Mouse (Mus musculus) gastrocnemius, postnatal 36 days (tissue): ENCODE results near the gene Adamtsl3. TPM values are rescaled to one million over a fixed set of nuclear protein-coding genes. Genes with fewer than 3 reads are reported as not detected.

ENCODE experiments used
- DNase-seq, 2 experiments: peaks; one replicate each; pipeline ENCODE4 v3.0.0; 2022
- intact Hi-C: fragments of 180-260 bp; cut with DNase I; formaldehyde crosslinking; loops from one replicate; pipeline ENCODE4 v1.15.1; 2025
- total RNA-seq, 2 experiments: library from RNA; stranded (reverse); gene quantifications; 2 replicates each; pipeline ENCODE4 v1.2.3; 2021

Gene Adamtsl3
- total RNA-seq, 2 experiments from 2014 or later = 2.3 to 4.5 TPM

- intact Hi-C loops = no loop called here
- DNase-seq = no peak
Observed at GRCm38 (mm10) chr7:82590931-82591330, 255.4 kb downstream of the Adamtsl3 start.

- intact Hi-C loops = no loop called here
- no peak for DNase-seq
Observed at GRCm38 (mm10) chr7:82602008-82602407, 266.5 kb downstream of the Adamtsl3 start.

GRCm38 (mm10) chr7:82605425-82605824 lies 269.9 kb downstream of the Adamtsl3 start:
- no peak for DNase-seq
- intact Hi-C loops = no loop called here

- intact Hi-C loops = no loop called here
- no peak for DNase-seq
Observed at GRCm38 (mm10) chr7:82609629-82610028, 274.1 kb downstream of the Adamtsl3 start.

GRCm38 (mm10) chr7:82625342-82625741 lies 289.8 kb downstream of the Adamtsl3 start:
- intact Hi-C loops = no loop called here
- DNase-seq = peak in 1 of 2 experiments; percentile 8

- intact Hi-C loops = no loop called here
- no peak for DNase-seq
Observed at GRCm38 (mm10) chr7:82647183-82647582, 311.7 kb downstream of the Adamtsl3 start.

GRCm38 (mm10) chr7:82647909-82648308 lies 312.4 kb downstream of the Adamtsl3 start:
- no peak for DNase-seq
- intact Hi-C loops = no loop called here

- DNase-seq = peak; percentile 89 to 90
- intact Hi-C loops = no loop called here
Observed at GRCm38 (mm10) chr7:82648353-82649080, 313.0 kb downstream of the Adamtsl3 start, which contains the start of the genes Saxo2 and Efl1. Gene Saxo2, minus strand, starts transcription at chr7:82648528. Gene Efl1, plus strand, starts transcription at chr7:82648614.

- intact Hi-C loops = no loop called here
- DNase-seq = no peak
Observed at GRCm38 (mm10) chr7:82649081-82649445, 313.6 kb downstream of the Adamtsl3 start.

Other genes starting within 250 kb of the Adamtsl3 start
- gene Sh3gl3, start 161.9 kb upstream of the Adamtsl3 start, total RNA-seq = under 1 TPM; 0.54 to 0.71 TPM